Mouse (Mus musculus) CH12.LX (cell line): ENCODE results near the gene Tvp23a.

Source experiments
- CTCF ChIP-seq, 2 experiments: IDR thresholded peaks in 1 of 2; conservative IDR thresholded peaks in 1 of 2; 2 replicates each; pipeline ENCODE4 v1.5.1; 2011 to 2012; ENCODE audit warnings: low read depth in 2 of 2, low read length in 2 of 2, improper control_type of control experiment in 1 of 2, inconsistent platforms in 1 of 2, mild to moderate bottlenecking in 1 of 2, moderate library complexity in 1 of 2
- MAFK ChIP-seq: IDR thresholded peaks from 2 replicates; pipeline ENCODE4 v1.6.1; 2011; ENCODE audit warnings: low read length, improper control_type of control experiment; ENCODE audit not compliant: insufficient replicate concordance
- MAX ChIP-seq: IDR thresholded peaks from 2 replicates; pipeline ENCODE4 v1.6.1; 2011; ENCODE audit warnings: low read length, improper control_type of control experiment
- MEF2A ChIP-seq: IDR thresholded peaks from 2 replicates; pipeline ENCODE4 v1.6.1; 2014; ENCODE audit warnings: low read depth, mild to moderate bottlenecking, inconsistent platforms, low read length, improper control_type of control experiment, borderline replicate concordance
- POLR2A ChIP-seq: IDR thresholded peaks from 2 replicates; pipeline ENCODE4 v1.6.1; 2011; ENCODE audit warnings: low read depth, mild to moderate bottlenecking, improper control_type of control experiment, low read length
- TBP ChIP-seq: conservative IDR thresholded peaks from 2 replicates; pipeline ENCODE4 v1.6.1; 2011; ENCODE audit warnings: low read depth, low read length, improper control_type of control experiment
- USF2 ChIP-seq: conservative IDR thresholded peaks from 2 replicates; pipeline ENCODE4 v1.6.1; 2011; ENCODE audit warnings: low read depth, low read length, improper control_type of control experiment
- ZC3H11A ChIP-seq: IDR thresholded peaks from 2 replicates; pipeline ENCODE4 v1.6.1; 2012; ENCODE audit warnings: low read depth, mild to moderate bottlenecking, inconsistent platforms, low read length, improper control_type of control experiment
- ZNF384 ChIP-seq: IDR thresholded peaks from 2 replicates; pipeline ENCODE4 v1.6.1; 2012; ENCODE audit warnings: low read depth, low read length, improper control_type of control experiment, inconsistent platforms

DNA sequence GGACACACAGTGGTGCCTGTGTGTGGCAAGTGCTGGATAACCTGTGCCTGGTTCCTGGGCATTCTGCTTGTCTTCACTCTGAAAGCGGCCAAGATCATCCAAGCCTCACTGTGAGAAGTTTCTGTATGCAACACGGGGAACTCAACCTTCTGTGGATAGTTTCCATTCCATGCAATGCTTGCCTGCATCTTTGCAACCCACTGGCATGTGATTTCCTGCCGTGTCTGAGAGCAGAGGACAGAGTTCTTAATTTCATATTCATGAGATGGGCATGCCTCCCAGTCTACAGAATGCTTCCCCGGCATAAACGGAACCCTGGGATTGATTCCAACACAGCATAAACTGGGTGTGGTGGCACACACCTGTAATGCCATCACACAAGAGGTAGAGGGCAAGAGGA lies 9.1 kb downstream of the Tvp23a start:
- no peak for TF ChIP-seq CTCF (conservative IDR thresholded peaks at IDR 0.05 in 1 of 2, IDR thresholded peaks at IDR 0.05 in 1 of 2; ENCODE audit: low read depth in 2 of 2, low read length in 2 of 2)
- no peak for TF ChIP-seq MEF2A
- TF ChIP-seq USF2 = no peak
- TF ChIP-seq POLR2A = no peak
- no peak for TF ChIP-seq ZC3H11A
- no peak for TF ChIP-seq ZNF384
- no peak for TF ChIP-seq MAFK
- no peak for TF ChIP-seq MAX
- TF ChIP-seq TBP = no peak
